Mouse (Mus musculus): ENCODE measurements around the gene Gmip.

DNA sequence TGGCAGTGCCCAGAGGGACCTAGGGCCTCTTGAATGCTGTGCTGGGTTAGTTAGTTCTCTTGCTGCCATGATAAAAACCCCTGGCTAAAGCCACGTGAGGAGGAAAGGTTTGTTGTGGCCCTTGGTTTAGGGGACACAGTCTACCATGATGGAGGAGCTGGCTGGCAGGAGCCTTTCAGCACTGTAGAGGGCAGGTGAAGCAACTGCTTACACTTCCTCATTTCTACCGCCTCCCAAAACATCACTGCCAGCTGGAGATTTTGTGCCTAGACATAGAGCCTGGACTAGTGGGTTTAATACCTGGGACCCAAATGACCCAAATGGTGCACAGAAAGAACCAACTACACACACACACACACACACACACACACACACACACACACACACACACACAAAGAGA, 52.8 kb downstream of the Gmip start:
- TF ChIP-seq GATA1 (IDR thresholded peaks at IDR 0.05; ENCODE audit: borderline replicate concordance, low read length) (no peak), FLI1 (IDR thresholded peaks at IDR 0.05; ENCODE audit: low read length) (no peak)

Data from megakaryocyte, embryonic 14.5 days (primary cell).